Mouse (Mus musculus): ENCODE data around the gene Mpl. TPM values are rescaled to one million over a fixed set of nuclear protein-coding genes. Genes with fewer than 3 reads are reported as not detected.
A peak's percentile ranks its signal among the peaks of the same experiment; 100 is the strongest.

Mpl gene
- polyA plus RNA-seq, 1 experiment from 2014 or later: 32.7 TPM

GRCm38 (mm10) chr4:118432332-118432731, 25.0 kb downstream of the Mpl start:
- H3K27me3 ChIP-seq (replicated peaks; ENCODE audit: control insufficient read depth, insufficient read depth, low read length): no peaks in the 10 kb centered on the region
- ATAC-seq (replicated peaks; ENCODE audit: low FRiP score) (no peak), DNase-seq (ENCODE audit: low spot score) (no peak)
- H3K36me3 ChIP-seq (ENCODE audit: control insufficient read depth, insufficient read depth, low read length): peaks cover 46% of the 10 kb centered on the region
- no peak overlapping the region for H3K27ac ChIP-seq (ENCODE audit: low read depth, low read length)
- H3K9me3 ChIP-seq (ENCODE audit: control insufficient read depth, low read length): no peaks in the 10 kb centered on the region
- no peak overlapping the region for H3K4me3 ChIP-seq (ENCODE audit: low read depth, low read length)
- peaks cover 47% of the 10 kb centered on the region for H3K4me1 ChIP-seq (replicated peaks; ENCODE audit: control insufficient read depth, insufficient read depth, low read length)
- no peak overlapping the region for H3K9ac ChIP-seq (ENCODE audit: low read depth, low read length)
- no peak overlapping the region for H3K4me2 ChIP-seq
- 73% methylated on average over 8 of the region's 8 CpGs for WGBS

- peak overlapping the region; percentile 82 for H3K27ac ChIP-seq (ENCODE audit: low read depth, low read length)
- H3K9me3 ChIP-seq (ENCODE audit: control insufficient read depth, low read length): no peaks in the 10 kb centered on the region
- H3K4me2 ChIP-seq: peak overlapping the region; percentile 76
- H3K4me1 ChIP-seq (replicated peaks; ENCODE audit: control insufficient read depth, insufficient read depth, low read length): peaks cover 35% of the 10 kb centered on the region
- H3K27me3 ChIP-seq (replicated peaks; ENCODE audit: control insufficient read depth, insufficient read depth, low read length): no peaks in the 10 kb centered on the region
- peak overlapping the region; percentile 90 for H3K9ac ChIP-seq (ENCODE audit: low read depth, low read length)
- whole genome bisulfite sequencing: 37% methylated on average over 7 of the region's 7 CpGs
- peak overlapping the region; percentile 88 for H3K4me3 ChIP-seq (ENCODE audit: low read depth, low read length)
- H3K36me3 ChIP-seq (ENCODE audit: control insufficient read depth, insufficient read depth, low read length): peaks cover 31% of the 10 kb centered on the region
- ATAC-seq (replicated peaks; ENCODE audit: low FRiP score) (no peak), DNase-seq (ENCODE audit: low spot score) (no peak)
Observed at GRCm38 (mm10) chr4:118429215-118429895, 28.0 kb downstream of the Mpl start.

DNA sequence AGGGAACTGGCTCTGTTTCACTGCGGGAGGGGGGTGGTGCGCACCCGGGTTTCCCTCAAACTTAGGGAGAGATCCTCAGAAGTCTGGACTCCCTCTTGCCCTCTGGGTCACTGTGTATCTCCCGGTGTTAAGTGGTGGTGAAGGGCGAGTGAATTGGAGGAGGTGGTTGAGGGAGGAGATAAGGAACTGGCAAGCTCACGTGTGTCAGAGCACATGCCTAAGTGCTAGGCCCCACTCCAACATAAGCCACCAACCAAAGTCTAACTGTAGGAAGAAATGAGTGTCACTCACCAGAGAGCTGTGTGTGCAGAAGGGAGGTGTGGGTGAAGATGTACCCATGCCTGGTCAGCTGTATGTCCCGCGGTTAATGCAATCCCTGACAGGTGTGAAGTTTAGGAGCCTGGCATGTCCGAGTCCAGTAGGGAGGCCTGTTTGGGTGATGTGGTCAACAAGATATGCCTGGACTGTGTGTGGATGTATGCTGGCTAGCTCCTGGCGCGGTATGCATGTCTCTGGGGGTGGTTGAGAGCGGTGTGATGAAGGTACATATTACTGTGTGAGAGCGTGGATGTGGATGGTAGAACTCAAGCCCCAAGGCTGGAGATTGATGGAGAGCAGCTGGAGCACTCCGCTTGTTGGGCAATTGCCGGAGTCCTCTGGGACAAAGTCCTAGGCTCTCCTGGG, 28.6 kb downstream of the Mpl start:
- Histone ChIP-seq H3K9ac (ENCODE audit: low read depth, low read length) (peak overlapping the region; percentile 90), H3K27ac (ENCODE audit: low read depth, low read length) (peak overlapping the region; percentile 82), H3K4me1 (replicated peaks; ENCODE audit: control insufficient read depth, insufficient read depth, low read length) (peaks cover 36% of the 10 kb centered on the region), H3K9me3 (ENCODE audit: control insufficient read depth, low read length) (no peaks in the 10 kb centered on the region), H3K36me3 (ENCODE audit: control insufficient read depth, insufficient read depth, low read length) (peaks cover 25% of the 10 kb centered on the region), H3K4me2 (peak overlapping the region; percentile 76), H3K4me3 (ENCODE audit: low read depth, low read length) (peak overlapping the region; percentile 88), H3K27me3 (replicated peaks; ENCODE audit: control insufficient read depth, insufficient read depth, low read length) (no peaks in the 10 kb centered on the region)
- 28% methylated on average over 15 of the region's 15 CpGs for WGBS
- DNase-seq (ENCODE audit: low spot score): no peak
- peak; percentile 56 for ATAC-seq (replicated peaks; ENCODE audit: low FRiP score)

GRCm38 (mm10) chr4:118427768-118428451, 29.4 kb downstream of the Mpl start, which contains the start of gene Elovl1:
Gene Elovl1, plus strand, starts transcription at chr4:118428093.
- Histone ChIP-seq H3K4me3 (ENCODE audit: low read depth, low read length) (peak within 1 kb of the TSS; percentile 88), H3K36me3 (ENCODE audit: control insufficient read depth, insufficient read depth, low read length) (peaks cover 17% of the 10 kb centered on the region), H3K9ac (ENCODE audit: low read depth, low read length) (peak within 1 kb of the TSS; percentile 90), H3K4me2 (peak within 1 kb of the TSS; percentile 76), H3K27ac (ENCODE audit: low read depth, low read length) (peak within 1 kb of the TSS; percentile 82), H3K4me1 (replicated peaks; ENCODE audit: control insufficient read depth, insufficient read depth, low read length) (peaks cover 37% of the 10 kb centered on the region), H3K27me3 (replicated peaks; ENCODE audit: control insufficient read depth, insufficient read depth, low read length) (no peaks in the 10 kb centered on the region), H3K9me3 (ENCODE audit: control insufficient read depth, low read length) (no peaks in the 10 kb centered on the region)
- DNase-seq (ENCODE audit: low spot score) (peak; percentile 93), ATAC-seq (replicated peaks; ENCODE audit: low FRiP score) (peak; percentile 90)
- under 1% methylated on average over 29 of the region's 31 CpGs for WGBS

GRCm38 (mm10) chr4:118427415-118427767, 29.9 kb downstream of the Mpl start:
- 6% methylated on average over 5 of the region's 5 CpGs for WGBS
- H3K4me1 ChIP-seq (replicated peaks; ENCODE audit: control insufficient read depth, insufficient read depth, low read length): peaks cover 36% of the 10 kb centered on the region
- peak overlapping the region; percentile 90 for H3K9ac ChIP-seq (ENCODE audit: low read depth, low read length)
- ATAC-seq (replicated peaks; ENCODE audit: low FRiP score): peak; percentile 8; the same call in 1 of the 2 replicates
- H3K36me3 ChIP-seq (ENCODE audit: control insufficient read depth, insufficient read depth, low read length): peaks cover 15% of the 10 kb centered on the region
- no peaks in the 10 kb centered on the region for H3K27me3 ChIP-seq (replicated peaks; ENCODE audit: control insufficient read depth, insufficient read depth, low read length)
- H3K27ac ChIP-seq (ENCODE audit: low read depth, low read length): peak overlapping the region; percentile 62; the same call in 1 of the 2 replicates
- H3K9me3 ChIP-seq (ENCODE audit: control insufficient read depth, low read length): no peaks in the 10 kb centered on the region
- no peak for DNase-seq (ENCODE audit: low spot score)
- H3K4me3 ChIP-seq (ENCODE audit: low read depth, low read length): peak overlapping the region; percentile 88
- H3K4me2 ChIP-seq: peak overlapping the region; percentile 76

- no peaks in the 10 kb centered on the region for H3K9me3 ChIP-seq (ENCODE audit: control insufficient read depth, low read length)
- H3K27ac ChIP-seq (ENCODE audit: low read depth, low read length): peak overlapping the region; percentile 75; the same call in 1 of the 2 replicates
- no peak overlapping the region for H3K9ac ChIP-seq (ENCODE audit: low read depth, low read length)
- H3K4me1 ChIP-seq (replicated peaks; ENCODE audit: control insufficient read depth, insufficient read depth, low read length): peaks cover 34% of the 10 kb centered on the region
- ATAC-seq (replicated peaks; ENCODE audit: low FRiP score): no peak
- H3K4me2 ChIP-seq: no peak overlapping the region
- 90% methylated on average over 1 of the region's 1 CpGs for WGBS
- DNase-seq (ENCODE audit: low spot score): no peak
- no peak overlapping the region for H3K4me3 ChIP-seq (ENCODE audit: low read depth, low read length)
- 0 out of 2 replicates have a peak, but pooled peaks cover 2% of the 10 kb centered on the region for H3K36me3 ChIP-seq (ENCODE audit: control insufficient read depth, insufficient read depth, low read length)
- no peaks in the 10 kb centered on the region for H3K27me3 ChIP-seq (replicated peaks; ENCODE audit: control insufficient read depth, insufficient read depth, low read length)
Observed at GRCm38 (mm10) chr4:118425374-118425773, 31.9 kb downstream of the Mpl start.

- Histone ChIP-seq H3K4me3 (ENCODE audit: low read depth, low read length) (no peak overlapping the region), H3K4me1 (replicated peaks; ENCODE audit: control insufficient read depth, insufficient read depth, low read length) (peaks cover 29% of the 10 kb centered on the region), H3K27me3 (replicated peaks; ENCODE audit: control insufficient read depth, insufficient read depth, low read length) (no peaks in the 10 kb centered on the region), H3K27ac (ENCODE audit: low read depth, low read length) (peak overlapping the region; percentile 75), H3K4me2 (peak overlapping the region; percentile 10; the same call in 1 of the 2 replicates), H3K9ac (ENCODE audit: low read depth, low read length) (peak overlapping the region; percentile 14; the same call in 1 of the 2 replicates), H3K36me3 (ENCODE audit: control insufficient read depth, insufficient read depth, low read length) (0 out of 2 replicates have a peak, but pooled peaks cover 2% of the 10 kb centered on the region), H3K9me3 (ENCODE audit: control insufficient read depth, low read length) (no peaks in the 10 kb centered on the region)
- DNase-seq (ENCODE audit: low spot score) (no peak), ATAC-seq (replicated peaks; ENCODE audit: low FRiP score) (peak; percentile 67)
- 37% methylated on average over 4 of the region's 4 CpGs for WGBS
Observed at GRCm38 (mm10) chr4:118424541-118425160, 32.7 kb downstream of the Mpl start.

DNA sequence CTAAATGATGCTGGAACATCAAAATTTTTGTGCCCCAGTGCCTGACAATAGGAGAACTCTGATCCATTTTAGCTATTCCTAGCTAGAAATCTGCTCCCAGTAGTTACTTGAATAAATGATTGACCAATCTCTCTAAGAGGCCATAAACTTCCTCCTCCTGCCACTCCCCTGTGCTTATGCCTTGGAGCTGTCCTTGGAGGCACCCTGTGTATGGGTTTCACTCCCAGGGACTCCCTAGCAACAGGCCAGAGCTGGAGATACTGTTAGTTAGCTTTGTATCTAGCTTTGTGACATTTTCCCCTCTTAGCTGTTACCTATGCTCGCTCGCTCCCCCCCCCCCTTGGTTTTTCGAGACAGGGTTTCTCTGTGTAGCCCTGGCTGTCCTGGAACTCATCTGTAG, 35.9 kb downstream of the Mpl start:
- ATAC-seq (replicated peaks; ENCODE audit: low FRiP score): no peak
- H3K4me1 ChIP-seq (replicated peaks; ENCODE audit: control insufficient read depth, insufficient read depth, low read length): peaks cover 11% of the 10 kb centered on the region
- H3K4me3 ChIP-seq (ENCODE audit: low read depth, low read length): no peak overlapping the region
- no peaks in the 10 kb centered on the region for H3K9me3 ChIP-seq (ENCODE audit: control insufficient read depth, low read length)
- no peak overlapping the region for H3K9ac ChIP-seq (ENCODE audit: low read depth, low read length)
- WGBS: 87% methylated on average over 3 of the region's 3 CpGs
- peaks cover 15% of the 10 kb centered on the region; the same call in 1 of the 2 replicates for H3K36me3 ChIP-seq (ENCODE audit: control insufficient read depth, insufficient read depth, low read length)
- no peaks in the 10 kb centered on the region for H3K27me3 ChIP-seq (replicated peaks; ENCODE audit: control insufficient read depth, insufficient read depth, low read length)
- DNase-seq (ENCODE audit: low spot score): no peak
- no peak overlapping the region for H3K27ac ChIP-seq (ENCODE audit: low read depth, low read length)
- no peak overlapping the region for H3K4me2 ChIP-seq
